Mouse (Mus musculus) bone marrow macrophage, adult 2 months (primary cell): ENCODE measurements around the gene Agtr1b.

ENCODE experiments used
- CTCF ChIP-seq: IDR thresholded peaks from 2 replicates; pipeline ENCODE4 v1.5.1; 2012; ENCODE audit warnings: low read depth, mild to moderate bottlenecking, low read length, moderate library complexity
- POLR2A ChIP-seq: IDR thresholded peaks from 2 replicates; pipeline ENCODE4 v1.6.1; 2012; ENCODE audit warnings: mild to moderate bottlenecking, low read depth, low read length, borderline replicate concordance

DNA sequence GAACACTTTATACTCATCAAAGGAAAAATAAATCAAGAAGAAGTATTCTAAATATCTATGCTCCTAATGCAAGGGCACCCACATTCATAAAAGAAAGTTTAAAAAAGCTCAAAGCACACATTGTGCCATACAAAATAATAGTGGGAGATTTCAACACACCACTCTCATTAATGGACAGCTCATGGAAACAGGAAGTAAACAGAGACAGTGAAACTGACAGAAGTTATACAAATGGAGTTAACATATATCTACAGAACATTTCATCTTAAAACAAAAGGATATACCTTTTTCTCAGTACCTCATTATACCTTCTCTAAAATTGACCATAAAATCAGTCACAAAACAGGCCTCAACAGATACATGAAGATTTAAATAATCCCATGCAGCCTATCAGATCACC is 18.8 kb downstream of the Agtr1b start:
- TF ChIP-seq CTCF (no peak), POLR2A (no peak)
